Mouse (Mus musculus): Measurements from ENCODE around the gene Col9a1. TPM values are rescaled to one million over a fixed set of nuclear protein-coding genes. Genes with fewer than 3 reads are reported as not detected.

The Col9a1 gene
- polyA plus RNA-seq (2017; shearing (Covaris generic)) = not detected

DNA sequence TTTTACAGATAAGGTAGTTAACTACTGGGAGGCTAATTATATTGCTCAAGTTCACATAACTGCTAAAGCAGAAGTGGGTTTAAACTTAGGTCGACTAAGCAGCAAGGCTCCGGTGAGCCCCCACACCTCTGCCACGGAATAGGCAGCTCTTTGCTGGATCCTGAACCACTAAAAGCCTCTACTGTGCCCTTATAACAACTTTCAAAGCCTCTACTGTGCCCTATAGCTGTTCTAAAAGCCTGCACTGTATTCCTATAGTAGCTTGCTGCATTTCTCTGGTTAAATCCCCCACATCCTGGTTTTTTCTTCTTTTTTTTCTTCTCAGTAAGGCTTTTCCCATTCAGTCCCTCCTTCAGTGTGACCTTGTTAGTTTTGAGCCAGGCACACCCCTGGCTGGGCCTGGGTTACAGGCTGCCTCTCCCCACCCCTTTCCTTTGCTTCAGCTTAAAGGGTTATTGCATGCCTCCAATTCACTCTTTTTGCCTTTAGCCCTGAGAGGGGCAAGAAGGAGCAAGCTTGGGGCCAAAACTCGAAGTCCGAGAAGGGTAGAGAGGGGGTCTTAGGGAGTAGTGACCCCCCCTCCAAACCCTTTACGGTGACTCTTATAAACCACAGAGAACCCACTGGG lies at the start of gene Col9a1:
TSS of gene Col9a1 (plus strand) at position 387 of the 628 bp plus-strand sequence.

Other genes with a start within 250 kb of the Col9a1 start
- 10 to 100 TPM; 52.4 to 55.8 TPM for gene Sdhaf4, start 172.0 kb upstream of the Col9a1 start, polyA plus RNA-seq (2017; shearing (Covaris generic))
- gene Fam135a, start 77.3 kb upstream of the Col9a1 start, polyA plus RNA-seq (2017; shearing (Covaris generic)) = 1 to 10 TPM in 1 of 2 experiments, under 1 TPM in 1; 0.65 to 1.0 TPM

Data from inflammation-experienced regulatory T-cells (primary cell).